Mouse (Mus musculus) ES-Bruce4 (cell line): ENCODE data around the gene Grm4. TPM values are rescaled to one million over a fixed set of nuclear protein-coding genes. Genes with fewer than 3 reads are reported as not detected.
A peak's percentile ranks its signal among the peaks of the same experiment; 100 is the strongest.

Experiments used
- H3K27ac ChIP-seq: 2 replicates; pipeline ENCODE4 v1.5.1; 2012; ENCODE audit warnings: low read length, inconsistent platforms; ENCODE audit not compliant: insufficient read depth
- H3K27me3 ChIP-seq: 2 replicates; pipeline ENCODE4 v1.6.1; 2012; ENCODE audit warnings: mild to moderate bottlenecking, low read length, inconsistent platforms; ENCODE audit not compliant: control insufficient read depth, poor library complexity, insufficient read depth, severe bottlenecking
- H3K36me3 ChIP-seq: 2 replicates; pipeline ENCODE4 v1.6.1; 2012; ENCODE audit warnings: inconsistent platforms, mild to moderate bottlenecking, low read length, moderate library complexity; ENCODE audit not compliant: control insufficient read depth, poor library complexity, insufficient read depth, severe bottlenecking
- H3K4me1 ChIP-seq: one replicate; pipeline ENCODE4 v1.8.1; 2011; ENCODE audit warnings: low read length; ENCODE audit not compliant: control insufficient read depth, insufficient read depth
- H3K4me3 ChIP-seq: 2 replicates; pipeline ENCODE4 v1.5.1; 2011; ENCODE audit warnings: low read depth, mild to moderate bottlenecking, low read length
- H3K9ac ChIP-seq: 2 replicates; pipeline ENCODE4 v1.6.1; 2012; ENCODE audit warnings: low read depth, mild to moderate bottlenecking, inconsistent platforms; ENCODE audit not compliant: poor library complexity, severe bottlenecking
- H3K9me3 ChIP-seq: replicated peaks from 2 replicates; pipeline ENCODE4 v1.6.1; 2012; ENCODE audit warnings: mild to moderate bottlenecking, low read length, inconsistent platforms; ENCODE audit not compliant: control insufficient read depth, poor library complexity, insufficient read depth, severe bottlenecking
- CTCF ChIP-seq: IDR thresholded peaks from one replicate; pipeline ENCODE4 v1.8.1; 2011; ENCODE audit warnings: low read depth, low read length
- EP300 ChIP-seq: IDR thresholded peaks from 2 replicates; pipeline ENCODE4 v1.6.1; 2011; ENCODE audit warnings: low read depth, low read length; ENCODE audit not compliant: insufficient read depth
- POLR2A ChIP-seq: IDR thresholded peaks from one replicate; pipeline ENCODE4 v1.8.1; 2011; ENCODE audit warnings: low read length; ENCODE audit not compliant: insufficient read depth
- polyA plus RNA-seq: library from polyadenylated mRNA; stranded (reverse); fragments of >200 nt; gene quantifications from 2 replicates; pipeline ENCODE4 v1.2.4, GENCODE M21; 2011; ENCODE audit warnings: low read depth; ENCODE audit not compliant: missing spikeins, insufficient read depth, insufficient read length

Gene Grm4
- polyA plus RNA-seq, 1 experiment = 0.63 TPM

DNA sequence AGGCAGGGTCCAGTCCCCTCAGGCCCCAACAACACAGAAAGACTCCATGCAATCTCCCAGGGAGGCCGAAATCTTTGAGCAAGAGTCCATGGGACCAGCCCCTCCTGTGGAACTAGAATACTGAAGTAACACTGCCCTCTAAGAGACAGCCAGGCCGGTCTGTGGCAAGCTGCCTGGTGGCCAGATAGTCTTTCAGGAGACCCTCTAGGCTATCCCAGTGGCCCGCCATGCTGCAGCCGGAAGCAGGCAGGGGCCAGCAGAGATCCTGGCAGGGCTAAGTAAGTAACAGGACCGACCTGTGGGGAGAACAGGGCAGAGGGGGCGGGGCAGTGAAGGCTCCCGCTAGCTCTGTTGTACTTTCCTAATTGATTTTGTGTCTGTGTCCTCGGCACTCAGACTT is 27.2 kb downstream of the Grm4 start:
- Histone ChIP-seq H3K36me3 (no peaks in the 10 kb centered on the region), H3K4me3 (no peak overlapping the region), H3K27ac (no peak overlapping the region), H3K9me3 (no peaks in the 10 kb centered on the region), H3K9ac (no peak overlapping the region), H3K27me3 (no peaks in the 10 kb centered on the region), H3K4me1 (no peaks in the 10 kb centered on the region)
- TF ChIP-seq POLR2A = no peak
- TF ChIP-seq EP300 = no peak
- no peak for TF ChIP-seq CTCF

DNA sequence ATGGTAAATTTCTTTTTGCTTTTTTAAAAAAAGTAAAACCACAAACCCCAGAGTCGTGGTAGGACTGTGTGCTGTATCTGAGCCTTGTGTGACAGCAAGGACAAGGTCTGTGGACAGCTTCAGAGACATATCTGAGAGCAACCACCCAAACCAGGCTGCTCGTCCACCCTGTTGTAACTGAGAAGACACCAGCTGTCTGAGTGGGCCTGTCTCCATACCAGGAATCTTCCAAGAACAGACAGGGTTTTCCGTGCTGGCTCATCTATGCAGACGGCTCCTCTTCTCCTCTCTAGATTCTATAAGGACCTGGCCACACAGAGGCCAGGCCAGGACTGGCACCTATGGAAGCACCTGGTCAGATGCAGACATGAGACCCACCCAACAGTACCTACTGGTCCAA is 27.8 kb downstream of the Grm4 start:
- Histone ChIP-seq H3K27ac (no peak overlapping the region), H3K4me1 (no peaks in the 10 kb centered on the region), H3K36me3 (no peaks in the 10 kb centered on the region), H3K9ac (no peak overlapping the region), H3K4me3 (no peak overlapping the region), H3K9me3 (no peaks in the 10 kb centered on the region), H3K27me3 (no peaks in the 10 kb centered on the region)
- no peak for TF ChIP-seq POLR2A
- no peak for TF ChIP-seq EP300
- TF ChIP-seq CTCF = no peak

DNA sequence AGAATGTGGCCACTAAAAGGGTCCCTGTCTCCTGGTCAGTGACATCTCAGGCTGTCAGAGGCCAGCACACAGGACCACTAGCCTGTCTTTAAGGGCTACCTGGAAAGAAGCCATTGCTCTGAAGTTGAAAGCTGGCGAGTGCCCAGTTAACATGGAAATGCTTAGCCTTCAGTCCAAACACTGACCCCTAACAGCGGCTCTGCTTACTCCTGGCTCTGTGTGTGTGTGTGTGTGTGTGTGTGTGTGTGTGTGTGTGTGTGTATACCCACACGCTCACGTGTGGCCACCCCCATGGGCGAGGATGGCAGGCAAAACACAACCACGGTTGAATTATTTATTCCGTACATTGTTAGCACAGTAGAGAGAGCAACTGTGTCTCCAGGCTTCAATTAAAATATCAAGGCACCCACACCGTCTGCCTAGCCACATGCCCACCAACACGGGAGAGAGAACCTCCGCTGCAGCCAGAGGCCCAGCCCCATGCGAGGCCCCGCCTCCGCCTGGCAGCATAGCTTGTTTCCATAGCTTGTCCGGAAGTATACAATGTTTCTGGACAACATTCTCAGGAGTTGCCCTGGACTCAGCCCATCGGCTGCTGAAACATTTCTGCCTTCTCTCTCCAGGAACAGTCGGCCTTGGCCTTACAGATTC is 32.9 kb downstream of the Grm4 start:
- Histone ChIP-seq H3K4me3 (no peak overlapping the region), H3K27me3 (no peaks in the 10 kb centered on the region), H3K36me3 (no peaks in the 10 kb centered on the region), H3K9me3 (no peaks in the 10 kb centered on the region), H3K27ac (no peak overlapping the region), H3K4me1 (no peaks in the 10 kb centered on the region), H3K9ac (no peak overlapping the region)
- TF ChIP-seq CTCF (no peak), POLR2A (no peak), EP300 (no peak)

DNA sequence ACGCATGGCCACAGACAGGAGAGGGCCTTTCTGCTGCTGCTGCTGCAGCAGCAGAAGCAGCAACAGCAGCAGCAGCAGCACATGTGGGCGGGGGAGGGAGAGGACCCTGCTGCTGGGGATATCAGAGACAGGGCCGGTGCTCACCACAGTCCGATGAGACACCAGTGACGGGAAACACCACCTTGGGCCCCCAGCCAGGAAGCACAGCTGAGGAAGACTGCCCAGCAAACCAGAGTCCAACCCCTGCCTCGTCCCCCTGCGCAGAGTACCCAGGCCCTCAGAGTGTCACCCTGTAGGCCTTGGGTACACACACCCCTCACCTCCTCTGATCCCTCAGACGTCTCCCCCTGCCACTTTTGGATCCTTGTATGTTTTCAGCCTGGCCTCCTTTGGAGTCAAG is 35.3 kb downstream of the Grm4 start:
- Histone ChIP-seq H3K27ac (no peak overlapping the region), H3K27me3 (no peaks in the 10 kb centered on the region), H3K36me3 (no peaks in the 10 kb centered on the region), H3K4me1 (no peaks in the 10 kb centered on the region), H3K9ac (no peak overlapping the region), H3K4me3 (peak overlapping the region; percentile 24), H3K9me3 (no peaks in the 10 kb centered on the region)
- no peak for TF ChIP-seq EP300
- no peak for TF ChIP-seq POLR2A
- no peak for TF ChIP-seq CTCF

DNA sequence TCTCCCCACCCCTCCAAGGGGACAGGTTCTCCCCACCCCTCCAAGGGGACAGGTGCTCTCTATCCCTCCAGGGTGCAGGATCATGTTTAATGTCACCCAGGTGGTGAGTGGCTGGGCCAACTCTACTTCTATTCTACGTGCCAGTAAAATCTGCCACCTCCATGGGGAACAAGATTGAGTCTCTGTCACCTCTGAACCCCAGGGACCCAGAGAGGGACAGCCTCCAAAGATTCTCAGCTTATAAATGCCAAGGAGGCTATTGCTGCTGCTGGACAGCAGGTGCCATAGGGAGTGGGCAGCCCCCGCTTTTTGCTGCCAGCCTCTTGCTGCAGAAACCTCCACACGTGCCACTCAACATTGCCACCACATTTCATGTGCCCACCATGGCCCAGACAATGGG is 37.6 kb downstream of the Grm4 start:
- H3K4me1 ChIP-seq = no peaks in the 10 kb centered on the region
- H3K4me3 ChIP-seq = no peak overlapping the region
- TF ChIP-seq EP300 (no peak), CTCF (no peak), POLR2A (no peak)
- H3K9me3 ChIP-seq = no peaks in the 10 kb centered on the region
- H3K36me3 ChIP-seq = no peaks in the 10 kb centered on the region
- H3K27me3 ChIP-seq = no peaks in the 10 kb centered on the region
- no peak overlapping the region for H3K27ac ChIP-seq
- no peak overlapping the region for H3K9ac ChIP-seq

DNA sequence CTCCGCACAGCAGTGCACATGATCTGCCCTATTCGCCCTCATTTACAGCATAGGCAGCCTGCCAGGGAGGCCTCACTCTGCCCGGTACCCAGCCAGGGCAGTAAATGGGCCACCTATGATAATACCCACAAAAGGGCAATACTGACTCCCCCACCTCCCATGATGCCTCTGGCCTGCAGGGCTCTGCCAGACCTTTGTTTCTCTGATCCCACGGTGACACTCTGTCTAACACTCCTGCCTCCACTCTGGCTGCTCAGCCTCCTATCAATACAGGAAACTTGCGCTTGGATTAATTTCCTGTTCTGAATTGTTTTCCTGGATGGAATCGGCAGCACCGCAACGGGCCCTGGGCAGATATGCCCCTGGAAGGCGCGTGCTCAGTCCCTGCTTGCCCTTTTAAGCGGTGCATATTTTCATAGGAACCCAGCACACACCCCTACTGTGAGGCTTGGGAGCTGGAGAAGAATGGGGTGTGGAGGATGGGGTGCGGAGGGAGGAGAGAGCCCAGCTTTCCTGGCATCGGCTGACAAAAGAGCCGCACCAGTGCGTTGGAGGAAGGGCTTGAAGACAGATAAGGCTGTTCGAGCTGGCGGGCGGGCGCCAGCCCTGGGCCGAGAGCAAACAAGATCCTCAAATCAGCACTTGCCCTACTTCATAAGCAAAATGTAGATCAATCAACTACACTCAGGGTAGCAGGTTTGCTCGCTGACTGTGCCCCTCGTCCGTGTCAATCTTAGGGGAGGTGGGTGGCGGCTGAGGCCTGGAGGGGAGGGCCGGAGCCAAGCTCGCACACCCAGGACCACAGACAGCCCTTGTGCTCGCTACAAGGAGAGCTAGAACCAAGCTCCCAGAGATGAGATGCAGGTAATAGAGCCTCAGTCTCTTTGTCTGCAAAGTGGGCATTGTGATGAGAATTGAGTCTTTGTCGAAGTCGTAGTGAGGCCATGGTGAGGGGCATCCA is 40.8 kb downstream of the Grm4 start:
- Histone ChIP-seq H3K27me3 (no peaks in the 10 kb centered on the region), H3K27ac (no peak overlapping the region), H3K36me3 (no peaks in the 10 kb centered on the region), H3K9ac (no peak overlapping the region), H3K4me3 (no peak overlapping the region), H3K4me1 (no peaks in the 10 kb centered on the region), H3K9me3 (no peaks in the 10 kb centered on the region)
- TF ChIP-seq EP300 = no peak
- TF ChIP-seq CTCF = no peak
- TF ChIP-seq POLR2A = no peak
